Mouse (Mus musculus) forebrain, embryonic 14.5 days (tissue): ENCODE results near the gene Slc26a11. TPM values are rescaled to one million over a fixed set of nuclear protein-coding genes. Genes with fewer than 3 reads are reported as not detected.
A peak's percentile ranks its signal among the peaks of the same experiment; 100 is the strongest.
"Not testable (repeated sequence)": the region's sequence is repeated elsewhere in the genome, so short reads cannot be mapped to it uniquely, and the experiment has no call there.

Experiments used
- ATAC-seq: fragments of 200-750 bp; cut with Nextera tagmentation; 2 replicates; pipeline ENCODE4 v1.8.0; 2017; ENCODE audit warnings: mild to moderate bottlenecking, moderate library complexity
- DNase-seq: peaks from one replicate; pipeline ENCODE4 v3.0.0-alpha.2; 2015; ENCODE audit warnings: low spot score
- H3K27ac ChIP-seq: fragments of 300-500 bp; sonication (generic); 2 replicates; pipeline ENCODE4 v1.5.1; 2014; ENCODE audit warnings: low read depth, mild to moderate bottlenecking, control low read depth, low read length, moderate library complexity
- H3K27me3 ChIP-seq: fragments of 300-500 bp; sonication (generic); replicated peaks from 2 replicates; pipeline ENCODE4 v1.6.1; 2014; ENCODE audit warnings: low read length, control low read depth, mixed read lengths; ENCODE audit not compliant: control insufficient read depth, insufficient read depth
- H3K36me3 ChIP-seq: fragments of 300-500 bp; sonication (generic); 2 replicates; pipeline ENCODE4 v1.6.1; 2014; ENCODE audit warnings: low read length, control low read depth; ENCODE audit not compliant: control insufficient read depth, insufficient read depth
- H3K4me1 ChIP-seq: fragments of 300-500 bp; sonication (generic); 2 replicates; pipeline ENCODE4 v1.6.1; 2014; ENCODE audit warnings: antibody characterized with exemption, low read length, control low read depth; ENCODE audit not compliant: control insufficient read depth, insufficient read depth
- H3K4me2 ChIP-seq: fragments of 300-500 bp; sonication (generic); 2 replicates; pipeline ENCODE4 v1.6.1; 2014; ENCODE audit warnings: mild to moderate bottlenecking, control low read depth, low read length
- H3K4me3 ChIP-seq: fragments of 300-500 bp; sonication (generic); 2 replicates; pipeline ENCODE4 v1.5.1; 2014; ENCODE audit warnings: low read depth, low read length, control low read depth
- H3K9ac ChIP-seq: fragments of 300-500 bp; sonication (generic); 2 replicates; pipeline ENCODE4 v1.6.1; 2014; ENCODE audit warnings: mild to moderate bottlenecking, low read length, control low read depth, moderate library complexity
- H3K9me3 ChIP-seq: fragments of 300-500 bp; sonication (generic); replicated peaks from 2 replicates; pipeline ENCODE4 v1.6.1; 2016; ENCODE audit warnings: low read length, control low read depth, mixed read lengths; ENCODE audit not compliant: control insufficient read depth
- WGBS: fragments of 180-500 bp; shearing (Covaris S2); extraction: QIAGEN DNeasy Blood & Tissue Kit; methylation state at CpG from one replicate; pipeline ENCODE4 v1.1.7; 2014; 5-methylcytosine and 5-hydroxymethylcytosine counted together
- polyA plus RNA-seq: library from polyadenylated mRNA; unstranded; fragments of >200 nt; fragmentation: Nextera tagmentation; extraction: Ambion mirVana; gene quantifications from 2 replicates; pipeline ENCODE4 v1.2.1, GENCODE M21; 2014

Gene Slc26a11
- polyA plus RNA-seq, 1 experiment from 2014 or later = 2.5 TPM

DNA sequence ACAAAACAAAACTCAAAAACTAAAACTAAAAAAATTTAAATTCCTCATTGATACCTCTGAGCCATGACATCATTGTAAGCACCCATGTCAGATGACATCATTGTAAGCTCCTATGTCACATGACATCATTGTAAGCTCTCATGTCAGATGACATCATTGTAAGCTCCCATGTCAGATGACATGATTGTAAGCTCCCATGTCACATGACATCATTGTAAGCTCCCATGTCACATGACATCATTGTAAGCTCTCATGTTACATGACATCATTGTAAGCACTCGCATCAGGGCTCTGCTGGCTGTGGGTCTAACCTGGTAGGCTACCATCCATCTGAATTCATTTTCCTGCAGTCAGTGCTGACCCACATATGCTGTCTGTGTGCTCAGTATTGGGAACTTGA, 23.2 kb downstream of the Slc26a11 start:
- no peak for ATAC-seq
- H3K4me3 ChIP-seq = no peak overlapping the region
- 100% methylated on average over 1 of the region's 1 CpGs for WGBS
- no peak overlapping the region for H3K4me2 ChIP-seq
- H3K36me3 ChIP-seq = no peaks in the 10 kb centered on the region
- no peaks in the 10 kb centered on the region for H3K9me3 ChIP-seq
- no peaks in the 10 kb centered on the region for H3K4me1 ChIP-seq
- H3K27me3 ChIP-seq = no peaks in the 10 kb centered on the region
- no peak for DNase-seq
- H3K27ac ChIP-seq = no peak overlapping the region
- no peak overlapping the region for H3K9ac ChIP-seq

DNA sequence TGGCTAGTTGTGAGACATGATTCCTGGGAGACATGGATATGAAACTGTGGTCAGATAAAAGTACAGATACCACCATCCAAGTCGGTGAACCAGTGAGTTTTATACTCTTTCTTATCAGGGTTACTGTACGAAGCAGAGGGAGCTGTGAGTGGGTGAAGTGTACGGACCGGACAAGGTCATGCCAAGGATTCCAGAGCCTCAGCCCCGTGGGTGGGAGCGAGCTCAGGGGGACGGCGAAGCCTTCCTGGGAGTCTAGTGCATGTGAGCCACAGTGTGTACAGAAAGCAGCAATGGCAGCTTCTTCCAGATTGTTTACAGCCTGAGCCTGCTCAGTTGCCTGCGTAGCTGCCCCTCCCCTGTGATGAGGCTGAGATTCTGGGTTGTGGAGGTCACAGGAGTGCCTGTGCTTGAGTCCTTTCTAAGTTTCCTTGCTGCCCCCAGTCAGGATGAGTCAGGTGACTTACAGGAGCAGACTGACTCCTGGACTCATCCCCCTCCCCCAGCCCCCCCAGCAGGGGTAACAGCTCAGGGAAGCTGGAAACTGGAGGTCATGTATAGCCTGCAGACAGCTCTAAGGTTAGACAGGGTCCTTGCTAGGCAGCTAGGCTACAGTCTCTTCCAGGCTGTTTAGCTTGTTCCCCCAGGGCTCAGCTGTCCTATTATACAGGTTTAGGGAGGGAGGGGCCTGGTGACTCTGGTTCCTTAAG, 26.4 kb downstream of the Slc26a11 start:
- H3K9me3 ChIP-seq = no peaks in the 10 kb centered on the region
- H3K27me3 ChIP-seq = no peaks in the 10 kb centered on the region
- no peak overlapping the region for H3K9ac ChIP-seq
- no peak overlapping the region for H3K4me2 ChIP-seq
- H3K36me3 ChIP-seq = no peaks in the 10 kb centered on the region
- ATAC-seq = no peak
- no peak overlapping the region for H3K27ac ChIP-seq
- DNase-seq = no peak
- 87% methylated on average over 9 of the region's 9 CpGs for WGBS
- no peaks in the 10 kb centered on the region for H3K4me1 ChIP-seq
- no peak overlapping the region for H3K4me3 ChIP-seq

DNA sequence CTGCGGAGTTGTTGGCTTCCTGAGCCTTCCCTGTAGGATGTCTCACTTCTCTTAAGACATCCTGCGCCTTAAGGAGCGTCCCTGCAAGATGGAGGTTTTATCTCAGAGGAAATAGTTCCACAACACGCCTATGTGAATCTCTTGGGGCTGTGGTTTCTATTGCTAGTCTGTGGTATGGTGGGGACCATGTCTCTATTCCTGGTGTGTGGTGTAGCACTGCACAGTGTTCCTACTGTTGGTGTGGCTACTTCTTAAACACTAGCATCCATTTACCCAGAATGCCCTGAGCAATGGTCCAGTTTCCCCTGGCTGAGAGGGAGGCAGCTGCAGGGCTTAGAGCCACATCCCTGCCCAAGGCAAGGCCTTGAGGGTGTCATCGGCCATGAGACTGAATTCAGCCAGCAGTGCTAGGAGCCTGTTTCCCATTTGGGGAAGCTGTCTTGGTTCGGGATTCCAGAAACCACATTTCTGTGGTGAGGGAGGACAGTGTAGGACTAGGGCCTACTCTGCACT, 27.0 kb downstream of the Slc26a11 start:
- Histone ChIP-seq H3K4me2 (no peak overlapping the region), H3K4me1 (no peaks in the 10 kb centered on the region), H3K27ac (no peak overlapping the region), H3K9me3 (no peaks in the 10 kb centered on the region), H3K27me3 (no peaks in the 10 kb centered on the region), H3K4me3 (no peak overlapping the region), H3K9ac (no peak overlapping the region), H3K36me3 (no peaks in the 10 kb centered on the region)
- ATAC-seq = no peak
- WGBS = 79% methylated on average over 6 of the region's 6 CpGs
- DNase-seq = no peak

DNA sequence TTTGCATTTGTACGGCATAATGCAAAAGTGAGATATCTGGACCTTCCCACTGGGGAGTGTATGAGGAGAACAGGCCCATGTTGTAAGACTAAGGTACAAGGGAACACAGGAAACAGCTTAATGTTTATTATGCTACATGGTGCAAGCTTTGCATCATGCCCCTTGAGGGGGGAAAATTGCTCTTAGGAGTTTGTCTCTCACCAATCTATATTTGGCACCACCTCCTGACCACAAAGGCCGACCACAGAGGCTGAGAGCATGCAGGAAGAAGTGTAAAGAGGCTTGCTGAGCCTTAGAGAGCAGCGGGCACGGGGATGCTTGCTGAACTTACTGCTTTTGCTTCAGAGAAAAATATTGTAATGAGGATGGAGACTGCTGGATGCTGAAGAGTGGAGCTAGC, 29.5 kb downstream of the Slc26a11 start:
- Histone ChIP-seq H3K4me1 (no peaks in the 10 kb centered on the region), H3K27ac (no peak overlapping the region), H3K4me3 (no peak overlapping the region), H3K27me3 (peaks cover 8% of the 10 kb centered on the region; the same call in 1 of the 2 replicates), H3K36me3 (no peaks in the 10 kb centered on the region), H3K4me2 (no peak overlapping the region), H3K9ac (no peak overlapping the region), H3K9me3 (no peaks in the 10 kb centered on the region)
- DNase-seq (no peak), ATAC-seq (no peak)
- 83% methylated on average over 4 of the region's 4 CpGs for WGBS

DNA sequence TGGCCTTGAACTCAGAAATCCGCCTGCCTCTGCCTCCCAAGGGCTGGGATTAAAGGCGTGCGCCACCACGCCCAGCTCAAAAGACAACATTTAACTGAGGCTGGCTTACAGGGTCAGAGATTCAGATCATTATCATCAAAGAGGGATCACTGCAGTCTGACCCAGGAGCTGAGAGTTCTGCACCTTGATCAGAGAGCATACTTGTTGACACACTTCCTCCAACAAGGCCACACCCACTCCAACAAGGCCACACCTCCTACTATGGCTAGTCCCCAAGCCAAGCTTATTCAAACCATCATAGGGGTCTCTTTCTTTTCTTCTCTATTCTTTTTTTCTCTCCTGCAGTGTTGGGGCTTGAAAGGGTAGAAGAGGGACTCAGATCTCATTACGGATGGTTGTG, 30.9 kb downstream of the Slc26a11 start:
- 91% methylated on average over 5 of the region's 5 CpGs for WGBS
- H3K9me3 ChIP-seq = no peaks in the 10 kb centered on the region
- H3K36me3 ChIP-seq = no peaks in the 10 kb centered on the region
- no peak for DNase-seq
- H3K4me3 ChIP-seq = no peak overlapping the region
- H3K9ac ChIP-seq = no peak overlapping the region
- H3K4me1 ChIP-seq = no peaks in the 10 kb centered on the region; the same call in 1 of the 2 replicates
- no peak overlapping the region for H3K4me2 ChIP-seq
- H3K27me3 ChIP-seq = peaks cover 23% of the 10 kb centered on the region
- no peak for ATAC-seq
- no peak overlapping the region for H3K27ac ChIP-seq

DNA sequence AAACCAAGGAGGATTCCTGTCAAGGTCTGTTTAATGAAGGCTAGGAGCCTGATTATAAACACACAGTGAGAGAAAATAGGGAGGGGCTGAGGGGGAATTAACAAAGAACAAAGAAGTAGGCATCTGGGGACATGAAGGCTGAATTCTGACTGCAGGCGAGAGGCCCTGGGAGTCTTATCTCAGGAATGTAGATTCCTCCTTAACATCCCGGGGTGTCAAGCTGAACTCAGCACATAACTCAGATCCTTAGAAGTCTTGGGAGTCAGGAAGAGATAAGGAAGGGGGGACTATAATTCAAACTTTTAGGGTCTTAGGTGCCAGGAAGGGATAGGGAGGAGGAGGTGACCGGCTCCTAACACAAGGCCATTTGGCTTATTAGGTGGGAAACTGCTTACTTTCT, 31.9 kb downstream of the Slc26a11 start:
- not testable (repeated sequence) for H3K36me3 ChIP-seq, ATAC-seq, H3K4me3 ChIP-seq, H3K4me1 ChIP-seq, H3K9me3 ChIP-seq, H3K27ac ChIP-seq, H3K9ac ChIP-seq, DNase-seq, H3K4me2 ChIP-seq
- 33% methylated on average over 3 of the region's 3 CpGs for WGBS
- peaks cover 32% of the 10 kb centered on the region for H3K27me3 ChIP-seq

DNA sequence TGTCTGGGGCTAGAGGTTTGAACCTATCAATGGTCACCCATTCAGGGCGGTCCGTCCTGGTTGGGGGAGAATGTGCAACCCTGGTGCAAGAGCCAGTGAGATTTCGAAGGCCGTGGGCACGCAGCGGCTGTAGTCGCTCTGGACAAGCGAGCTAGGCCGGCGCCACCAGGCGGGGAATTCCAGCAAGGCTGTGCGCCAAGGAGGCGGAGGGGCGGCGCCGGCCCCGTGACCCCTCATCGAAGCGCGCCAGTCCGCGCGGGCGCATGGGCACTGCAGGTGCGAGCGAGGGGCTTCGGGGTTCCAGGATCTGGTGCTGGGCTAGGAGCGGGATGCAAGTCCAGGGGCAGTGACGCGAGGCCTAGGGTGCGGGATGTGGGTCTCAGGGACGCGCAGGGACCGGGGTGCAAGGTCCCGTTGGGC, 34.5 kb downstream of the Slc26a11 start:
- peak; percentile 67 for DNase-seq
- H3K9me3 ChIP-seq = no peaks in the 10 kb centered on the region
- H3K27me3 ChIP-seq = peaks cover 53% of the 10 kb centered on the region
- no peaks in the 10 kb centered on the region for H3K36me3 ChIP-seq
- no peaks in the 10 kb centered on the region; the same call in 1 of the 2 replicates for H3K4me1 ChIP-seq
- peak overlapping the region; percentile 58 for H3K9ac ChIP-seq
- H3K4me3 ChIP-seq = peak overlapping the region; percentile 46
- peak overlapping the region; percentile 93 for H3K4me2 ChIP-seq
- H3K27ac ChIP-seq = no peak overlapping the region
- WGBS = 1% methylated on average over 32 of the region's 35 CpGs
- peak; percentile 54; the same call in 1 of the 2 replicates for ATAC-seq

DNA sequence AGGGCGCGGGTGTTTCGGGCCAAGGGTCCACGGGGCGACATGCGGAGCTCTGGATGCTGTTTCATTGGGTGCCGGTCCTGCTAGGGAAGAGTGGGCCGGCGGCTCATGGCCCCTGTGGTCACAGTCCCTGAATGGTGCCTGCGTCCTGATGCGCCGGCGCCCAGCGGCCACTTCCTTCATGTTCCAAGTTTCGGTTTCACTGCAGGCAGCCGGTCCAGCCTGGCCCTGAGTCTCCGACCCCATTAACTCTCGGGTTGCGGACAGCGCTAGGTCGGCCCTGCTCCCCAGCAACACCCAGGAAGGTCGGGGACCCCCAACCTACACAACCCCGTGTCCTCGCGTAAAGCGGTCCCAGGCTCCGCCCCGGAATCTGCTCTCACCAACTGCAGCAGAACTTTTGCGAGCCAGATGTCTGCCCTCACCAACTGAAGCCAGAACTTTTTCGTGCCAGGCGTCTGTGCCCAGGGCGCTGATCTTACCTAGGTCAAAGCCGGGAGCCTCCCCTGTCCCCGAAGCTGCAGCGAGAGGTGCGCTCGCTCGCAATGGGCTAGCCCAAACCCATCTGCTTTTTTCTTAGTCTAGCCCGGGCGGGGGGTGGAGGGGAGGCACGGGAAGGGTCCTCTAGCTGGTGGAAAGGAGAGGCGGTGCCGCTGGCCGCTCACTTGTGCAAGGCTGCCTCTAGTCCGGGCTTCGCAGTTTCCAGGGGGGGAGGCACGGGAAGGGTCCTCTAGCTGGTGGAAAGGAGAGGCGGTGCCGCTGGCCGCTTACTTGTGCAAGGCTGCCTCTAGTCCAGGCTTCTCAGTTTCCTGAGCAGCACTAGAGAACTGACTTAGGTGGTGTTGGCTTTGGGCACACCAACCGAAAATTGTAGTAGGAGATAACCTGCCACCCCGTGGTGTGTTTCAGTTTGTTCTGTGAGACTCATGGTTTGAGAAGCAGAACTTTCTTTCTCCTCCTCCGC, 35.2 kb downstream of the Slc26a11 start:
- 2% methylated on average over 53 of the region's 53 CpGs for WGBS
- DNase-seq (peak; percentile 32), ATAC-seq (peak; percentile 23; the same call in 1 of the 2 replicates)
- H3K36me3 ChIP-seq = no peaks in the 10 kb centered on the region
- H3K4me2 ChIP-seq = peak overlapping the region; percentile 93
- no peaks in the 10 kb centered on the region; the same call in 1 of the 2 replicates for H3K4me1 ChIP-seq
- peak overlapping the region; percentile 46 for H3K4me3 ChIP-seq
- peak overlapping the region; percentile 58 for H3K9ac ChIP-seq
- H3K9me3 ChIP-seq = no peaks in the 10 kb centered on the region
- no peak overlapping the region for H3K27ac ChIP-seq
- peaks cover 59% of the 10 kb centered on the region for H3K27me3 ChIP-seq
